Mouse (Mus musculus): ENCODE measurements around the gene Slx4. TPM values are rescaled to one million over a fixed set of nuclear protein-coding genes. Genes with fewer than 3 reads are reported as not detected.

Gene Slx4
- polyA plus RNA-seq, 1 experiment from 2014 or later, result 24.7 TPM

- H3K36me3 ChIP-seq, result peaks cover 81% of the 10 kb centered on the region
- H3K4me3 ChIP-seq (replicated peaks), result no peak overlapping the region
- no peak overlapping the region for H3K4me2 ChIP-seq (replicated peaks)
- no peaks in the 10 kb centered on the region for H3K27me3 ChIP-seq
- H3K9ac ChIP-seq (replicated peaks), result no peak overlapping the region
- H3K27ac ChIP-seq, result no peak overlapping the region
- no peaks in the 10 kb centered on the region for H3K4me1 ChIP-seq (replicated peaks)
- no peaks in the 10 kb centered on the region for H3K9me3 ChIP-seq
- no peak for ATAC-seq
- 92% methylated on average over 6 of the region's 6 CpGs for WGBS
Measured at GRCm38 (mm10) chr16:3933536-3933935, 70.0 kb downstream of the Slx4 start.

DNA sequence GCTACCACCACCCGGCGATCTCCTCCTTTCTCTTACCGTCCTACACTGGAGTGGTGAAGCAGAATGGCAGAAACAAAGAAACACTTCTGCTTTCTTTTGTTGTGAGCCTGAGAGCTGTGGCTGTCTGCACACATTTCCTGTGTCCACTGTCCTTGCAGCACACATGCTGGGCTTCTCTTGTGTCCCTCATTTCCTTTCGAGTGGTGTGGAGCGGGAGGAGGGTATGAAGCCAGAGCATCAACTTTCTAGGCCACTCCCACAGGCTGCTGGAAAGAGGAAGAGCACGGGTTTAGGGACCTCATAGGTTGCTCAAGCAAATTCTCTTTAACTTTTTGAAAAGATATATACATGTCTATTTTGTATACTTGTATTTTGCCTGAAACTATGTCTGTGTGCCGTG lies 74.4 kb downstream of the Slx4 start:
- H3K36me3 ChIP-seq, result peaks cover 78% of the 10 kb centered on the region
- H3K4me2 ChIP-seq (replicated peaks), result no peak overlapping the region
- no peak for ATAC-seq
- no peaks in the 10 kb centered on the region for H3K4me1 ChIP-seq (replicated peaks)
- no peaks in the 10 kb centered on the region for H3K9me3 ChIP-seq
- H3K27me3 ChIP-seq, result no peaks in the 10 kb centered on the region
- WGBS, result 81% methylated on average over 7 of the region's 7 CpGs
- H3K4me3 ChIP-seq (replicated peaks), result no peak overlapping the region
- H3K9ac ChIP-seq (replicated peaks), result no peak overlapping the region
- no peak overlapping the region for H3K27ac ChIP-seq

Other genes with a start within 250 kb of the Slx4 start
- gene Olfr15, start 172.9 kb downstream of the Slx4 start, polyA plus RNA-seq (2015; fragmentation: Nextera tagmentation; extraction: Ambion mirVana), result not detected in 2 replicates
- 2.2 TPM in 2 replicates for gene Zfp174, start 156.5 kb downstream of the Slx4 start, polyA plus RNA-seq (2015; fragmentation: Nextera tagmentation; extraction: Ambion mirVana)
- 79.7 and 80.5 TPM in 2 replicates for gene Naa60, start 131.4 kb downstream of the Slx4 start, polyA plus RNA-seq (2015; fragmentation: Nextera tagmentation; extraction: Ambion mirVana)
- gene Zfp597, start 119.2 kb downstream of the Slx4 start, polyA plus RNA-seq (2015; fragmentation: Nextera tagmentation; extraction: Ambion mirVana), result 15.2 and 17.5 TPM in 2 replicates
- 1.6 and 4.9 TPM in 2 replicates for gene Gm20695, start 119.1 kb downstream of the Slx4 start, polyA plus RNA-seq (2015; fragmentation: Nextera tagmentation; extraction: Ambion mirVana)
- 11.1 and 12.2 TPM in 2 replicates for gene 1700037C18Rik, start 95.1 kb downstream of the Slx4 start, polyA plus RNA-seq (2015; fragmentation: Nextera tagmentation; extraction: Ambion mirVana)
- gene Cluap1, start 95.0 kb downstream of the Slx4 start, polyA plus RNA-seq (2015; fragmentation: Nextera tagmentation; extraction: Ambion mirVana), result 33.2 and 33.4 TPM in 2 replicates
- gene Nlrc3, start 27.1 kb downstream of the Slx4 start, polyA plus RNA-seq (2015; fragmentation: Nextera tagmentation; extraction: Ambion mirVana), result 0.90 and 1.0 TPM in 2 replicates
- 5.1 and 7.1 TPM in 2 replicates for gene Dnase1, start 33.2 kb upstream of the Slx4 start, polyA plus RNA-seq (2015; fragmentation: Nextera tagmentation; extraction: Ambion mirVana)
- gene Trap1, start 74.1 kb upstream of the Slx4 start, polyA plus RNA-seq (2015; fragmentation: Nextera tagmentation; extraction: Ambion mirVana), result 48.4 and 51.2 TPM in 2 replicates
- gene Crebbp, start 210.2 kb upstream of the Slx4 start, polyA plus RNA-seq (2015; fragmentation: Nextera tagmentation; extraction: Ambion mirVana), result 43.8 and 47.1 TPM in 2 replicates